Mouse (Mus musculus) limb, embryonic 14.5 days (tissue): ENCODE measurements around the gene Pmpca. TPM values are rescaled to one million over a fixed set of nuclear protein-coding genes. Genes with fewer than 3 reads are reported as not detected.

Source experiments
- ATAC-seq: fragments of 200-750 bp; cut with Nextera tagmentation; 2 replicates; pipeline ENCODE4 v1.8.0; 2017; ENCODE audit warnings: low read depth, moderate number of reproducible peaks, moderate TSS enrichment; ENCODE audit not compliant: low FRiP score
- DNase-seq: peaks from one replicate; pipeline ENCODE4 v3.0.0-alpha.2; 2015; ENCODE audit warnings: low spot score
- H3K27ac ChIP-seq: fragments of 300-500 bp; sonication (generic); replicated peaks from 2 replicates; pipeline ENCODE4 v1.5.1; 2014; ENCODE audit warnings: low read depth, mild to moderate bottlenecking, low read length, moderate library complexity, mixed read lengths
- H3K27me3 ChIP-seq: fragments of 300-500 bp; sonication (generic); 2 replicates; pipeline ENCODE4 v1.6.1; 2014; ENCODE audit warnings: low read length, mixed read lengths; ENCODE audit not compliant: control insufficient read depth, insufficient read depth
- H3K36me3 ChIP-seq: fragments of 300-500 bp; sonication (generic); 2 replicates; pipeline ENCODE4 v1.6.1; 2014; ENCODE audit warnings: mild to moderate bottlenecking, low read length, moderate library complexity, mixed read lengths; ENCODE audit not compliant: control insufficient read depth, insufficient read depth
- H3K4me1 ChIP-seq: fragments of 300-500 bp; sonication (generic); 2 replicates; pipeline ENCODE4 v1.6.1; 2014; ENCODE audit warnings: antibody characterized with exemption, low read length, mixed read lengths; ENCODE audit not compliant: control insufficient read depth, insufficient read depth
- H3K4me2 ChIP-seq: fragments of 300-500 bp; sonication (generic); replicated peaks from 2 replicates; pipeline ENCODE4 v1.6.1; 2014; ENCODE audit warnings: low read depth, mild to moderate bottlenecking, low read length, moderate library complexity; ENCODE audit not compliant: severe bottlenecking
- H3K4me3 ChIP-seq: fragments of 300-500 bp; sonication (generic); replicated peaks from 2 replicates; pipeline ENCODE4 v1.5.1; 2014; ENCODE audit warnings: low read length
- H3K9ac ChIP-seq: fragments of 300-500 bp; sonication (generic); 2 replicates; pipeline ENCODE4 v1.6.1; 2014; ENCODE audit warnings: mild to moderate bottlenecking, low read depth, low read length, moderate library complexity; ENCODE audit not compliant: severe bottlenecking
- H3K9me3 ChIP-seq: fragments of 300-500 bp; sonication (generic); 2 replicates; pipeline ENCODE4 v1.6.1; 2016; ENCODE audit warnings: low read length; ENCODE audit not compliant: control insufficient read depth
- POLR2A ChIP-seq: fragments of 200-500 bp; IDR thresholded peaks from 2 replicates; pipeline ENCODE4 v1.8.0; 2012; ENCODE audit warnings: inconsistent platforms, mild to moderate bottlenecking, moderate library complexity, borderline replicate concordance; ENCODE audit not compliant: insufficient read depth, insufficient read length; ENCODE audit errors: extremely low read depth
- WGBS: fragments of 180-500 bp; shearing (Covaris S2); extraction: QIAGEN DNeasy Blood & Tissue Kit; methylation state at CpG from one replicate; pipeline ENCODE4 v1.1.7; 2014; 5-methylcytosine and 5-hydroxymethylcytosine counted together
- polyA plus RNA-seq, 2 experiments: library from polyadenylated mRNA; depleted of rRNA in 1 of 2; stranded (reverse) in 1 of 2; unstranded in 1 of 2; fragments of >200 nt; fragmentation: Nextera tagmentation in 1 of 2; extraction: Ambion mirVana in 1 of 2; gene quantifications; 2 replicates each; pipeline versions ENCODE4 v1.2.1 to v1.2.3; 2012 to 2014

Gene Pmpca
- polyA plus RNA-seq, 2 experiments, result 72.3 to 106 TPM

DNA sequence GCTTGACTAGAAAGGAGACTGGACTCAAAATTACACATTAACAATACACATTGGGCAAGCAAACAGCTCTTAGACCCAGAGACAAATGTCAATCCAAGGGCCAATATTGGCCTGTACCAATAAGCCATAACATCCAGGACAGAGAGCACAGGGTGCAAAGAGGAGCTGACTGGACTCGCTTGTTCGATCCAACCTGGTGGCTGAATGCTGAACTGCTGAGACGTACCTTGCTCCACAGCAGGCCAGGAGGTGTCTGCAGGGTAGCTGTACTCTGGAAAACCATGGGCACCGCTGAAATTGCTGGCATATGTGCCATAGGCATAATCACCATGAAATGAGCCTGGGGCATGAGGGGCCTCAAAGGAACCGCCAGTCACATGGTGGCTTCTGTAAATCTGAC lies 40.7 kb downstream of the Pmpca start:
- 91% methylated on average over 5 of the region's 5 CpGs for WGBS
- no peak for TF ChIP-seq POLR2A
- no peak overlapping the region for H3K9ac ChIP-seq
- no peaks in the 10 kb centered on the region for H3K9me3 ChIP-seq
- no peak for ATAC-seq
- H3K4me2 ChIP-seq, result no peak overlapping the region
- DNase-seq, result no peak
- H3K27me3 ChIP-seq, result no peaks in the 10 kb centered on the region
- H3K4me3 ChIP-seq, result no peak overlapping the region
- no peak overlapping the region for H3K27ac ChIP-seq
- no peaks in the 10 kb centered on the region for H3K4me1 ChIP-seq
- peaks cover 98% of the 10 kb centered on the region for H3K36me3 ChIP-seq

GRCm38 (mm10) chr2:26434791-26435572 lies 45.8 kb downstream of the Pmpca start:
- WGBS, result 90% methylated on average over 7 of the region's 7 CpGs
- H3K36me3 ChIP-seq, result peaks cover 87% of the 10 kb centered on the region
- no peak for TF ChIP-seq POLR2A
- H3K4me3 ChIP-seq, result no peak overlapping the region
- H3K9ac ChIP-seq, result no peak overlapping the region
- no peak for DNase-seq
- no peaks in the 10 kb centered on the region for H3K4me1 ChIP-seq
- H3K4me2 ChIP-seq, result no peak overlapping the region
- no peaks in the 10 kb centered on the region for H3K9me3 ChIP-seq
- no peak for ATAC-seq
- H3K27me3 ChIP-seq, result no peaks in the 10 kb centered on the region
- no peak overlapping the region for H3K27ac ChIP-seq

DNA sequence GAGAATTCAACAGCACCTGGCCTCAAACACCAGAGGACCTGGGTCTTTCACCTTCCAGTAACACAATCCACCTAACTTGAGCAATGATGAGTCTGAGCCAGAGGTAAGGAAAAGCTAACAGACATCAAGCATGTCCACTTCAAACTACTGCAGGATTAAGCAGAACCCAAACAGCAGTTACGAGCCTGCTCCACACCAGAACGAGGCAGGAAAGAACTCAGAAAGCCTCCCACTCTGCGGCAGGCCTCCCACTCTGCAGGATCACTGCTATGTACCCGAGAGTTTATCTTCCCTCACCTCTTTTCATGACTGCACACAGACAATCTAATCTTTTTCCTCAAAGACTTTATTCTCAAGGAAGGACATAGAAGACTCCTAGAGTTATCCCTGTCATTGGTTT lies 48.1 kb downstream of the Pmpca start:
- Histone ChIP-seq H3K4me2 (no peak overlapping the region), H3K4me1 (no peaks in the 10 kb centered on the region), H3K36me3 (peaks cover 85% of the 10 kb centered on the region), H3K27me3 (no peaks in the 10 kb centered on the region), H3K9me3 (no peaks in the 10 kb centered on the region), H3K9ac (no peak overlapping the region), H3K27ac (no peak overlapping the region), H3K4me3 (no peak overlapping the region)
- ATAC-seq (no peak), DNase-seq (no peak)
- 69% methylated on average over 4 of the region's 4 CpGs for WGBS
- no peak for TF ChIP-seq POLR2A

GRCm38 (mm10) chr2:26438373-26438772 lies 49.2 kb downstream of the Pmpca start:
- DNase-seq (peak; percentile 15), ATAC-seq (0 out of 2 replicates have a peak, but pooled peaks have one; percentile 20)
- Histone ChIP-seq H3K9me3 (no peaks in the 10 kb centered on the region), H3K27me3 (no peaks in the 10 kb centered on the region), H3K4me3 (no peak overlapping the region), H3K36me3 (peaks cover 73% of the 10 kb centered on the region), H3K9ac (0 out of 2 replicates have a peak overlapping the region, but pooled peaks have one; percentile 28), H3K4me1 (peaks cover 5% of the 10 kb centered on the region), H3K4me2 (no peak overlapping the region), H3K27ac (no peak overlapping the region)
- 90% methylated on average over 7 of the region's 7 CpGs for WGBS
- no peak for TF ChIP-seq POLR2A

DNA sequence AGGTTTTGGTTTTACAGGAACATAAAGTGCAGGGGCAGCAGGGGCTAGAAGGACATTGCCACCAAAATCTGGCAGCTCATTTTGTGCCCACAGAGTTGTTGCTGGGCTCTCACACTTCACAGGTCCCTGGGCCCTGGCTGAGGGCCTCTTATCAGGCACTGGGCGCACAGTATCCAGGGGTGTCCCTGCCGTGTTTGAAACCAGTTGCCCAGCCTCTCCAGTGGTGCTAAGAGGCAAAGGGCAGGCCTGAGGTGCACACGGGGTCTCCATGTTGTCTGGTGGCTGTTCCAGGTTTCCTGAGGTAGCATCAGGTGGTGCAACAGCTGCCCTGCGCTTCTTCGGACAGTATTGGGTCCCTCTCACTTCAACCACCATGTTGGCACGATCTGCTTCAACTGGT lies 50.5 kb downstream of the Pmpca start:
- no peak overlapping the region for H3K9ac ChIP-seq
- no peak overlapping the region for H3K27ac ChIP-seq
- DNase-seq (no peak), ATAC-seq (no peak)
- no peak overlapping the region for H3K4me3 ChIP-seq
- H3K4me1 ChIP-seq, result peaks cover 13% of the 10 kb centered on the region
- WGBS, result 92% methylated on average over 6 of the region's 6 CpGs
- no peaks in the 10 kb centered on the region for H3K27me3 ChIP-seq
- H3K9me3 ChIP-seq, result no peaks in the 10 kb centered on the region
- H3K4me2 ChIP-seq, result no peak overlapping the region
- TF ChIP-seq POLR2A, result no peak
- peaks cover 60% of the 10 kb centered on the region for H3K36me3 ChIP-seq
